Mouse (Mus musculus): ENCODE data around the gene Gas2.

Gas2 gene

DNA sequence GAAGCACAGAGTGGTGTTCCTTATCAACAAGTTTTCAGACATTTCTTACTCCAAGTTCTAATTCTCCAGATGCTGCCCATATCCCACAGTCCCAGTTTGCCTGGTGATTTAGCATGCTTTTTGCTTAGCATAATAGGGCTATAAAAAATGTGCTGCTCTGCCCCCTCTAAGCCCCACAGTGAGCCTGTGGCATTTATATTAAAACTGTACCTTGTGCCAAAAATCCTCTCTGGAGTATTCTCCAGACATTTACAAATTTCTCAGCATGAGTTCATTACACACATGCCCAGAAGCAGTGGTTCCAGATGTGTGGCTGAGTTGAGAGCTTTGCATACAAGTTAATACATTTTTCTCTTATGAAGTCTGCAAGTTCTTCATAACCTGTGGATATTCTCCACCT is 107.6 kb downstream of the Gas2 start:
- no peak for DNase-seq

DNA sequence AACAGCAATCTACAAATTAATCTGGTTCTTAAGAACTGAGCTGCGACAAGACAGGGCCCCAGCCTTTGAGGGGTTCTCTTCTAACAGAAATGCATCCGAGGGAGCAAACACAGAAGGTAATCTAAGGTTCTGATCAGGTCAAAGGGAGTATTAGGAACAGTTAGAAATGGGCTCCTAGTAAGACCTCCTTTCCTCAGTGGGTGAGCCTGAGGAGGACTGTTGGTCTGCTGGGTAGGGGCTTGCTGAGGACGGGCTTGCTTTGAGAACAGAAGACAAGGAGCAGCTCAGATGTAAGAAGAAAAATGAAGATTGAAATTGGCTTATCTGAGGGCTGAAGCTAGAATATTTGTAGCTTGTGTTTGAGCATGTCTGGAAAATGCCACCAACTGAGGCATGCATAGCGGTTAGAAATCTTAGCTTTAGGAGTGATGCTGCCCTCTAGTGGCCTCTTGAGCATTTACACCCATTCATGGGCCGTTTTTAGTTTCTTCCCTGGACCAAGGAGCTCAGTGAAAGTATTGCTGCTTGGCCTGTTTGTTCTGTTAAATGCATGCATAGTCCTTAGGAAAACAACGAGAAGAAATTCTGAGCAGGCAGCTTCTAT is 110.5 kb downstream of the Gas2 start:
- peak; percentile 39 to 50 for DNase-seq

DNA sequence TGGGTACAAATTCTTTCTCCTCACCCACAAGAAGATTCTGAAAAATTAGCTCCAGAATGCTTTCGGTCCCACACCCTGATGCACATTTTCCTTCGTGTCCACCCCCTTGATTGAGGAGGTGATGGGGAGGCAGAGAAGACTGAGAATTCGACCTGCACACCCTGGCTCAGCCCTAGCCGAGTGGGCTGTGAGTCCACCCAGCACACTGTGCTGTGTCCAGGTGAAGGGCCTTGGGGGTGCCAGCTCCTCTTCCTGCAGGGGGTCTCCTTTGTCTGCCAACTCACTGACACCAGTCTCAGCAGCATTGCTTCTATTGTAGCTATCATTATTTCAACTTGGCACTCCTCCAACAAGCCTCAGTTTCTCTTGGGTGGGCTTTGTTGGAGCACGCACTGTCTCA is 111.3 kb downstream of the Gas2 start:
- no peak for DNase-seq

DNA sequence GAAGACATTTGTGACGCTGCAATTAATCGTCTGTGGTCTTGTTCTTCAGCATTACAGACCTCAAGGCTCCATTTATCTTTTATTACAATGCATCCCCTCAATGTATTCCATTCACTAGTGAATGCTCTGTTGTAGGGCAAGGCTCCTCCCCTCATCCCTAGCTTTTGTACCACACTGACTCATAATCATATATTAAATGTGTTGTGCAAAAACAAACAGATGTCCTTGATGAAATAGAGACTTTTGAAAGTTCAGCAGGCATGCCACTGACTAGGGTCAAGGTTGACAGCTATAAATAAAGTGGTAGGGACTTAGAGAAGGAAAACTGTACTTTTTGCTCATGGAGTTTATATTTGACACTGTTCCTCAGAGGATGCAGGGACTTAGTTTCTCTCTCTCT is 111.7 kb downstream of the Gas2 start:
- DNase-seq: no peak

DNA sequence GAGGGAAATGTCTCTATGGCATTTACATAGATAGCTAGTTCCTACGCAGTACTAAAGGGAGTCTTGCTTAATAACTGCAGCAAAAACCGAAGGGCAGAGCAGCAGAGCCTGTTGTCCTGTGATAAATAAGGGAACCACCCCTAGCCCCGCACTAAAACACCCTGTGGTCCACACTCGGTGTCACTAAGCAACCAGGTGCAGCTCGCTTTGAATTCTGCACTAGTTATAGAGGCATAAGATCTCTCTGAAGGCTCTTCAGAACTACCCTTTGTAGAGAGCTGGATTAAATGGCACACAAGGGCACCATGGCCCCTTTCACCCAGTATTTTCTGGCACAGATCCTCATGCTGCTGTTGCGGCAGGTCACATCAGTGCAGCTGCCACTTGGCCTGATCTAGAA is 113.4 kb downstream of the Gas2 start:
- DNase-seq: no peak

DNA sequence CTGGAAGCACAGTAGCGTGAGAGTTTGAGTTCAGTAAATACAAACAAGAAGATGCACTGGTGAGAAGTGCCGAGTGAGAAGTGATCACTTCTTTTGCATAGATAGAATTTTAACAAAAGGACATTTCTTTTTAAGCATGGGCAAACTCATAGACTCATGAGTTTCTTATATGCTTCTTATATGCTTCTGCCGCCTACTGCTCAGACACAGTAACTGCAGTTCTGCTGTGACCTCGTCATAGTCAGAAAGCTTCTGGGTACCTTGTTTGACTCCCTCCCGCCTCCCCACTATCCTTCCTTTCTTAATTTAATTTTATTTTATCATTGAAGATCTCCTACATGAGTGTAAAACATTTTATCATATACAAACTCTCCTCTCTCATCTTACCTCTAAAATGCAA is 117.5 kb downstream of the Gas2 start:
- peak; percentile 22 to 30 for DNase-seq

DNA sequence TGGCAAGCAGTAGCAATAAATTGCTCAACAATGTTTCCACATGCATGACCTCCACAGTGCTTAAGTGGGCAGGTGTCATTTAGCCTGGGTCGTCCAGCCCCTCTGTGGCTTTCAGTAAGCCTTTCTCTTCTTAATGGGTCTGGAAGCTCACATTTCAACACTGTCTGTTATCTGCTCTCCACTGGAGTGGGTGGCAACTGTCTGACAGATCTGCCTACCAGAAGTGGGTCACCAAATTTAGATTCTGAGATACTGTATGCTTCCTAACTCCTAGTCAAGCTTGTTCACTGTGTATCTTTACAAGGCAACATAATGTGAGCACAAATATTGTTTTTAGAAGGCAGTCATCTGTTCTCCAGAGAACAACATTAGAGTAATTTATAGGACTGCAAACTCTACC is 120.5 kb downstream of the Gas2 start:
- no peak for DNase-seq

DNA sequence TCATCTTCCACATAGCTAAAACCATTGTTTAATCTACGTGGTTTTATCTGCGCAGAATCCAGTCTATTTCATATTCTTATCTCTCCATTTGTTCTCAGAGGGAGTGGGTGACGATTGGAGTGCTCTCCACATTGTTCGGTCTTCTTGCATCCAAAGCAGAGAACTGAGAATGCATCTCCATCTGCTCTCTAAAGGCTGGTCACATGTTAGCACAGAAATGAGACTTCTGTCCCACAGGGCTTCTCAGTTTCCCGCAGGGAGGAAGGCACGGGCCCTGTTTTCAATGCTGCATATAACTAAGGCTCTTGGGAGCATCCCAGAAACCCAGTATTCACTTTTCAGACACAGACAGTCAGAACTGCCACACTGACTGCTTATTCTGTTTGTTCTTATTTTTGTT is 123.9 kb downstream of the Gas2 start:
- DNase-seq: no peak

DNA sequence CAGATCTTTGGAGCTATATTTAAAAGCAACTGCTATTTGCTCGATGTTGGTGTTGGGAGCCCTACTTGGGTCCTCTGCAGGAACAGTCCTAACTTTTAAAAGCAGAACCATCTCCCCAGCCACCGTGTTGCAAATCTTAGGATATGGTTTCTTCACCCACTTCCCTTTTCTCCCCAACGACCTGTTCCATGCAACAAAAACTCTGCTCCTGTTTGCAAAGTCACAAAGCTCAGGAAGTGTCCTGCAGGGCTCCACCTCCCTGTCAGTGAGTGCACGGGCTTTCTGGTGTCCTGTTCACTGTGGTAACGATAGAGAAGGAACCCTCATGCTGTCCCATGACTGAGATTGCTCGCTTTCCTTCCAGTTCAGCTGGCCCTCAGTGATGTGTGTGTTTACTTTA is 125.1 kb downstream of the Gas2 start:
- no peak for DNase-seq

DNA sequence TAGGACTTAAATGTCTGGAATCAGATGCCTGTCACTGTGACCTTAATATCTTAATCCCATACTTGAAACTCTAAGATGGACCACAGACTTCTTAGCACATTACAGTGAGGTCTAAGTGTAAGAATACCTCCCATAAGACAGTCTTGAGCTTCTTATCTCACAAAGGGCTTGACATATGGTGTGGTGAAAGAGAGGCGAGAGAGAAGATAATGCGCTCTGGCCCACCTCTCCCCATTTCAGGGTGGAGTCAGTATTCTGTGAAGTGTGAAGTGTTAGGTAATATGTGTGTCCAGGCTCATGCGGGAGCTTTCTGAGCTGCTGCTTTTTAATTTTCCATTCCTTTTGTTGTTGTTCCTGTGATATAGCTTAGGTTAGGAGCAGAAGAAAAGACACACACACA is 129.2 kb downstream of the Gas2 start:
- DNase-seq: no peak

DNA sequence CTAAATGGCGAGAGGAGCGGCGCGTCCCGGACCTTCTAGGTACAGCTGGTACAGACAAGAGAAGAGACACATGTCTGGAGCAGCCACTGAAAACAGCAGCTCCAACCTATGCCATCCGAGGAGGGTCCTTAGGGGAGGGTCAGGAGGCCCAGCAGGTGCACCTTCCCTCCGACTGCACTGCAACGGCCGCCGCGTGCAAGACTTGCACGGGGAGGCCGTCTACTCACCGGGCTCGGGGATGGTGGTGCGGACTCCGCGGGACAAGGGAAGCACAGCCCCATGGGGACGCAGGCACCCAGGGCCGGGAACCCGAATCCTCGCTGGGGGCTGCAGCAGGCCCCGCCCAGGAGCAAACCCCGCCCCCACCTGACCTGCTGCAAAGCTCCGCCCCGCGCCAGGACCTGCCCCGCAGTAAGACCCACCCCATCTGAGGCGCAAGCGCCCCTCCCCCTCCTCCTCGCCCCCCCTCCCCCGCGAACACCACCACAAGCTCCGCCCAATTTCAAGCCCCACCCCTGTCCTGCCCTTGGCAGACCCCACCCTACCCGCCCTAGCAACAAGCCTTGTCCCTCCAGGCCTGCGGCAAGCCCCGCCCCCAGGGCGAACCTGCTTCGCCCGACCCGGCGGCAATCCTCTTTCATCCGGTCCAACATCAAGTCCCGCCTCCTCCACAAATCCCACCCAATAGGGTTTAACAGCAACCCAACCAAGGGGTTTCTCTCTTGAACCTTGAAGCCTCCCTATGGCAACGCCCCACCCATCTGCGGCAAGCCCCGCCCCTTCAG is 143.9 kb downstream of the Gas2 start, which contains the start of gene Svip:
Svip (minus strand) TSS at position 508 of the 785 bp plus-strand sequence.
- DNase-seq: peak; percentile 94 to 95

DNA sequence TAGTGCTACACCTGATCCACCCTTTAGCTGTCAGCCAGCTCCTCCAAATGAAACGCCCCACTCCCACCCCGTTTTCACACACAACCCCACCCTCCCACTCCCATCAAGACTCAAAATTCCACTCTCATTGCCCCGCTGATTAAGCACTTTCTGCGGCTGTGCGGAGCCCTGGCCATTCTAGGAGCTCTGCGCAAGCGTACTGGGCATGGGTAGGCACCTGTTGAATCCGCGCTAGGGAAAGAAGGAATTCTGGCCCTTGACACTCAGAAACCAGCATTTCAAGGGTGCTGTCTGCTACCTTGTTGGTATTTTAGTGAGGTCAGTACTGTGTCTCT is 144.4 kb downstream of the Gas2 start:
- no peak for DNase-seq

DNA sequence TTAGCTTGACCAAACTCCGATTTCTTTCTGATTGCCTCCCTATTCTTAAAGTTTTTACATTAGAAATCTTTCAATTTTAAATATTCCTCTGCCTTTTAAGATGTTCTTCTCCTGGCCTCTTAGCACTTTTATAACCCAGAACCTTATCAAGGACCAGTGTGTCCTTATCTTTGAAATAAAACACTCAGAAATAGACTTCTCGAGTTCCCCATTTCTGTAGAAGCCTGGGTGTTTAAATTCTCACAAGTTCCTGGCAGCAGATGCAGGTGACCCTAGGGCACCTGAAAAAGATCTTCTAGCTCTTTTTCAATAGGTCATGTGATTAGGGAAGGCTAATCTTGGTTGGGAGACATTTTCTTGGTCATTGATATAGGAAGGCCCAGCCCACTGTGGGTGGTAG is 145.3 kb downstream of the Gas2 start:
- no peak for DNase-seq

DNA sequence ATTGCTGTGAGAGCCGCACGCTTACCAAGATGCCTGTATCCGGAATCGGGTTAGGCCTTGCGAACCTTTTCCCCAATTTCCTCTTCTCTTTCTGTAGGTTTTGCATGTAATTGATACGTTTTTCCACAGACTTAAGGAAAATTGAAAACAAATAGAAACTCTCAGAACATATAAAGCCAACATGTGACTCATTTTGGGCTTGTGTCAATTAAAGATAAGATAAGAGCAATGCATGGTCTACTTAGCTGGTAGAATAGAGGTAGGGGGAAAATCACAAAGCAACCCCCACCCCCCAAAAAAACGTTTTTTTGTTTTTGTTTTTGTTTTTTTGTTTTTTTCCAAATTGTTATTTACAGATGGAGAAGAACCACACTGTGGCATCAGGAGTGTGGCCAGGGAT is 151.6 kb downstream of the Gas2 start:
- no peak for DNase-seq

DNA sequence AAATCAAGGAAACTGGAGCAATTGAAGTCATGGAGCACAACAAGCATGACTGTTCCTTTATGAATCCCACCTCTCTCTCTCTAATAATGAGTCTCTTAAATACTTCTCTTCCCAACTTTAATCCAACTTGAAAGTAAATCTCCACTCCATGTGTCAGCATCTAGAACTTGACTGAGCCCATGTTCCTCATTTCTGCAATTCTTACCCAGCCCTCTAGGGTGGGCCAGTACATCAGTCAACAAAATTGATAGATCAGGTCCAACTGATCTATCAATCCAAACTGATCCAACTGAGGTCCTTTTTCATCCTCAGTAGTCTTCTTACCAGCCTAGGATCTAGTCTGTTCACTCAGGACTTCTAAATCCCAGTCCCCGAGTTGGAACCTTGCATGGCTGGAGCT is 153.4 kb downstream of the Gas2 start:
- no peak for DNase-seq

DNA sequence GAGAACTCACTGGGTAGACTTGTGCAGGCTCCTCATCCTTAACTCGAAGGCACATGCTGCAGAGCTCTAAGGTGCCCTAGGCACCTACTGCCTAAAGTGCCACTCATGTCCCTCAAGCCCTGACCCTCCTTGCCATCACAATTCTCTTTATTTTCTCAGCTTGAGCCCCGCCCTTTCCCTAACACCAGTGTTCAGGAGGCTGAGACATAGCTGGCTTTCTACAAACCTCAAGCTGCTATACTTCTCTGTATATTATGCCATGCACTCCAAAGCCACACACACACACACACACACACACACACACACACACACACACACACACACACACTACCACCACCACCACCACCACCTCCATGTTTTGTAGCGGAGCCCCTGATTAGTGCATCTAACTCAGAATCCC is 153.8 kb downstream of the Gas2 start, which contains the start of gene 1700015G11Rik:
1700015G11Rik (minus strand) TSS at position 101 of the 400 bp plus-strand sequence.
- no peak for DNase-seq

DNA sequence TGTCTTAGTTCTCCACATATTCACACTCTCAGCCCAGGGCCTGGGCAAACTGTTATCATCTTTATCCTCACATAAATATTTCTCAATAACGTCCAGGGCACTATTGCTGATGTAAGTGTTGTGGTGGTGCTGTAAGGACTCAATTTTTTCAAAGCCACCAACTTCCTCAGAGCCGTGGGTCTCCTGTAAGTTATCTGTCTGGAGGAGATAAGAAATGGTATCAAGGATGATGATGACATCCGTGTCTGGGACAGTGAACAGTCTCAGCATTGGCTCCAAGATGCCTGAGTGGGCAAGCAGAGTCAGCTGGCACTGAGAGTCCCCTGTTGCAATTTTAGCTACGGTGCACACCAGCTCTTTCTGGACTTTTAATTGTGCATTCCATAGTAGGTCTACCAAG is 160.2 kb downstream of the Gas2 start:
- no peak for DNase-seq

DNA sequence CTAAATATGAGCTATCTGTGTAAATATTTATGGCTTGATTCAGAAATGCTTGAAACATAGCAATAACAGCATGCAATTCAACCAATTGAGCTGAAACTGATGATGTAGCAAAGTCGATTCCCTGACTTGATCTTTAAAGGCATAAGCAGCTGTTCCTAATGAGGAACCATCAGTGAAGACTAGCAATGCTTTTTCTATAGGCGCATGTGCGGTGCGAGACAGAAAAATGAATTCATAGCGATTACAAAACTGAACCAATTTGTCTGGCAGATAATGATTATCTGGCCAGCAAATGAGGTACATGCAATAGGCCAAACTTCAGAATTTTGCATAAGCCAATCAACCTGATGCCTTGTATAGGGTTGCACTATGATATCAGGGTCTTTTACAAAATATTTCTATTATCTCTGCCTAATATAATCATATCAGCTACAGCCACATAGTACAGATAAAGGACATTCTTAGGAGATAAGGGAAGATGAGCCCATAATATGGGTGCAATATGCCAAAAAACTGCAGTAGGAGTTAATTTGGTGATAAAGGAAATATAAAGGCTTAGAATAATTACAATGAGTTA is 162.3 kb downstream of the Gas2 start:
- DNase-seq: no peak

DNA sequence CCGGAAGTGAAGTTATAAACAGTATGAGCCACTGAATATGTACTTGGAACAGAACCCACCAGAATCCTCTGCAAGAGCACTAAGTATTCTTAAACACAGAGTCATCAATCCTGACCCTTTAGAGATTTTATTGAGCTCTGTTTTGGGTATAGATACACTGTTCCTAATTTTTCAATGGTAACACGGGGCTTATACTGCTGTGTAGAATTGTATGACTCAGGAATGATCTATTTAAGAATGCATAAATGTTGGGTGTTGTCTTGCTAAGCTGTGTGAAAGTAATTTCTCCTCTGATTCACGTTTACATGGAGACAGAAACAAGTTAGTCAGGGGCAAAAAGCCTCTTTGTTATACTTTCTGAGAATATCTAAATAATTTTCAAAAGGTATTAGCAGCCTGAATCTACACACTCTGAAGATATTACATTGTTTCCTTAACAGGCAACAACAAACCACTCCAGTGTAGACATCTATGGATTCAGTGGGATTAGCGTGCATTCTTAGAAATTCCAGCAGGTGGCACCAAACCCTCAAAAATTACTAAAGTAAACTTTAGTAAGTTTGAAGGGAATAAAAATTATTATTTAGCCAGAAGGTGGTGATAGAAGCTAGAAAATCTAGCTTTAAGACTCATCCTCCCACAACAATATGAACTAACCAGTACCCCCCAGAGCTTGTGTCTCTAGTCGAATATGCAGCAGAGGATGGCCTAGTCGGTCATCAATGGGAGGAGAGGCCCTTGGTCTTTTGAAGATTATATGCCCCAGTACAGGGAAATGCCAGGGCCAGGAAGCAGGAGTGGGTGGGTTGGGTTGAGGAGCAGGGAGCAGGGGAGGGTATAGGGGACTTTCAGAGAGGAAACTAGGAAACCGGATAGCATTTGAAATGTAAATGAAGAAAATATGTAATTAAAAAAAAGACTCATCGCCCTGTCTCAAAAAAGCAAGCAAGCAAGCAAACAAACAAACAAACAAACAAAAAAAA is 176.1 kb downstream of the Gas2 start:
- DNase-seq: peak; percentile 45 to 48
